Mouse (Mus musculus) stomach, postnatal 0 days (tissue): ENCODE measurements around the gene Prdx5.

Experiments used
- CTCF ChIP-seq: IDR thresholded peaks from 2 replicates; pipeline ENCODE4 v1.5.1; 2016; ENCODE audit warnings: antibody characterized with exemption, low read depth, mild to moderate bottlenecking, moderate library complexity
- EP300 ChIP-seq: optimal IDR thresholded peaks from 2 replicates; pipeline ENCODE3; 2016; ENCODE audit warnings: antibody characterized with exemption

GRCm38 (mm10) chr19:6955424-6955823 is 45.5 kb upstream of the Prdx5 start:
- no peak for TF ChIP-seq EP300
- no peak for TF ChIP-seq CTCF
